Mouse (Mus musculus): ENCODE measurements at regions not wholly inside any gene's neighbourhood (a gene's known extent, or its start where the extent isn't known, plus 50 kb on each side); places are given as distances from the start of the nearest gene placed in this dataset.

DNA sequence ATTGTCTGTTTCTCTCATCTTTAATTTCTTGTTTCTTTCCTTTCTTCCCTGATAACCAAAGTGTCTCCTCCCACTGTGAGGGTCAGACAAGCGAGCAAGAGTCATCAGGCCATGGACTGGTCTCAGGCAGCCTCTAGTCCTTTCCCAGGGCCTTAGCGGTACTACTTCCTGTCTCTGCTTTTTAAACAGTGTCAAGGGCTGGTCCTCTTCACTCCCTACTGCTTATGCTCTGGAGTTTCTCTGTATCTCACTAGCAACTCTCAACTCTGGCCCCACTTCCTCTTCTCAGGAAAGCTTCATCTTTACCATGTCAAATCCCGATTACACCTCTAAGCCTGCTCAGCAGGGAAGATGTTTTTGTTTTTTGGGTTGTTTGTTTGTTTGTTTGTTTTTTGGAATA is 124.1 kb downstream of the Pten start:
- no peak for DNase-seq (ENCODE audit: low read depth, low spot score)

DNA sequence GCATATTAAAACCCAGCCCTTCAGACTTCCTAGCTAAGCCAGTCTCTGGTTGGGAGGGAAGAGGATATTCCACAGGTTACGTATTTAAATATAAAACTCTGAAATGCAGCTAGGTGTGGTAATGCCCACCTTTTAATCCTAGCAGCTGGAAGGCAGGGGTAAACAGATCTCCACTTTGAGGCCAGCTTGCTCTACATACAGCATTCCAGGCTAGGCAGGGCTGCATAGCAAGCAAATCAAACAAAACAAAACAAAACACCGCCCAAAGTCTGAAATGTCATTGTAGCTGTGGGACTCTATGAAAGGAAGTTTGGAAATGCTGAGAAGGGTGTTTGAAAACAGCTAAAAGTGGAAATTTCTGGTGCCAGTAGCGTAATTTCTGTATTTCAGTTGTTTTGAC is 127.0 kb downstream of the Pten start:
- no peak for DNase-seq (ENCODE audit: low read depth, low spot score)

DNA sequence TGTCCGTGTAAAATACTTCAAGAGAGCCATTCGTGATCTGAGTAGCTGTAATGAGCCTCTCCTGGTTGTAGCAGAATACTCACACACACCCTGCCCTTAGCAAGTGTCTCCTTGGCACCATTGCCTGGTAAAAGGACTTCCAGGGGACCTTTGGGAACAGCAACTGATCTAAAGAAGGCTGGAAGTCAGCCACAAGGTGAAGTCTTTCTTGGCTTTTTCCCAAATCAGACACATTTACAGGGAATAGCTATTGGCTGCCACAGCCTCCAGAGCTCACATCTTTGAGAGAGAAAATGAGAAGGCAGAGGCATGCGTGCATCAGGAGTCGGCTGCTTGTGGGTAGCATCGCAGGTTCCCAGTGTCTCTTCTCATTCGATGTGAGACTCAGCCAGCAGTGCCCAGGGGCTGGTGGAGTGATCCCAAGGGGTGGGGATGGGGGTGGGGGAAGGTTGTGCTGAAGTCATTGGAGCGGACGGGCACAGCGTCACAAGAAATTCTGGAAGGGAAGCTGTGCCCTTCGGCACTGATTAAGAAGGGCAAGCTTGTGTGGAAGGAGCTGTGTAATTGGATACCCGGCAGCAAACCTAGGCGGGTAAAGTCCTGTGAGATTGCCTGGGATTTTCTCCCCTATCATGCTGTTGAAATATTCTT is 128.3 kb downstream of the Pten start:
- DNase-seq (ENCODE audit: low read depth, low spot score): no peak

DNA sequence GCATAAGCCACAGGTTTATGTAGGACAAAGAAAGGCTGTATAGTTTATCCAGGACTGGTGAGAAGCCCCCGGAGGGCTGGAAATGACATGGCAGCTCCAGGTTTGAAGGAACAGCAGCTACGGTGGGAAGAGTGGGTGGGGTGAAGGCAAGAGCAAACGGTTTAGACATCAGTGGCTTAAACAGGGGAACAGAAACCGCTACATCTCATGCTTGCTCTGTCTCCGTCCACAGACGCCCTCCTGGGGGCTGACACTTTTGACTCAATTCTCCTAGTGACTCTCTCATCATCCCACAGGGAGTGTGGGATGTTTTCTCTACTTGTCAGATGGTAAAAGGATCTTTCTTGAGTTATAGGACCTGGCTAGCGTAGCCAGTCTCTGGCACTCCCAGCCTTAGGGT is 129.9 kb downstream of the Pten start:
- DNase-seq (ENCODE audit: low read depth, low spot score): no peak

DNA sequence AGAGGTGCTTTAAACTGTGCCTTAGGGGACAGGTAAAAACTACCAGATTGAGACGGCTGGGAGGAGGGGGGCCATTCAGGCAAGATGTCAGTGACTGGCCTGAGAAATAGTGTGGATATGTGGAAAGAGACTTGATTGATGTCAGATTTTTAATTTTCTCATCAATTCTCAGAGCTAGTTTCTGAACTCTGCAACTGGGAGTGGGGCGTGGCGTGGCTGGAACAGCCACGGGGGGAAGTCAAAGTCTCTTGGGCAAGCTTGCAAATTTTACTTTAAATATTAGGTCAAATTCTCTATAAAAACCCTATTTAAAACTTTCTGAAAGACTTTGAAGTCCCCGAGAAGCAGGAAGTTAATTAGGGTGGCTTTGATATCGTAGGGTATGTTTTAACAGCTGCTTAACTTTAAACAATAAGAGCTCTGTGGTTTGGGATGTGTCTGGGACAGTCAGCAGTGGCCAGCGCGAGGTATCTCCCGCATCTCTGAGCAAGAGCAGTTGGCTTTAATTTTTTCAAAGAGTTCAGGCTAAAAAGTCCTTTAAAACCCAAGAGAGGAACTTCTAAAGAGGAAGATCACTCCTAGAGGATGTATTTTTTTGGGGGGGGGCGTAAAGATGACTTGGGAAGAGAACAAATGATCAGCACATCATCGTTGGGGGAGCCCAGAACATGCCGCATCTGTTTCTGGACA is 131.5 kb downstream of the Pten start:
- no peak for DNase-seq (ENCODE audit: low read depth, low spot score)

DNA sequence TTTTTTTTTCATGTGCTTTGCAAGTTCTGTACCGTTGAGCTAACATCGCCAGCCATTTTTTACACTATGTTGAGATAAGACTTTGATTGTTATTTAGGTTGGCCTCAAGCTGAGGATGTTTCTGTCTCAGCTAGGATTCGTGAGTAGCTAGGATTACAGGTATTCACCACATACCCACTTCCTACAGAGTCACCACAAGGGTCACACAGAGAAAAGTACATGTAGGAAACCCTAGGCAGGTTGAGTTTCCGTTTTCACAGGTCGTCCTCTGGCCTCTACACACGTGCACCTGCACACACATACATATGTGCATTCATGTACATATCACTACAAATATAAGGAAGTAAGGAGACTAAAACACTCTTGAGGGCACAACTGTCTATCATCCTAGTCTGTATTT is 133.5 kb downstream of the Pten start:
- no peak for DNase-seq (ENCODE audit: low read depth, low spot score)

DNA sequence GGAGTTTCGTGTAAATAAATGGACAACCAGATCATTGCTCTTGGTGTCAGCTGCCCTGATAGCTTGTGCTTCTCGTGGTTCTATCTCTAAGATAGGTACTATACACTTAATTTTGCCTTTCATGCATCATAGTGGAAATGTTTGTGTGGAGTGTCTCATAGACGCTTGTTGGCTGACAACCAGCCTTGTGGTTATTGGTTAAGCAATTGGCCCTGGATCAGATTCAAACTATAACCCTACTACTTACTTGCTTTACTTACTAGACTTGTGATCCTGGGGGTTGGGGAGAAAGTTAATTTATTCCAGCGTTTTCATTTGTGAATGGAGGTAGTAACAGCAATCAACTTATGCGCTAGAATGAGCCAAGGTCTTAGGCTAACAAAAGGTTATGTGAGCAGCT is 135.2 kb downstream of the Pten start:
- DNase-seq (ENCODE audit: low read depth, low spot score): no peak

DNA sequence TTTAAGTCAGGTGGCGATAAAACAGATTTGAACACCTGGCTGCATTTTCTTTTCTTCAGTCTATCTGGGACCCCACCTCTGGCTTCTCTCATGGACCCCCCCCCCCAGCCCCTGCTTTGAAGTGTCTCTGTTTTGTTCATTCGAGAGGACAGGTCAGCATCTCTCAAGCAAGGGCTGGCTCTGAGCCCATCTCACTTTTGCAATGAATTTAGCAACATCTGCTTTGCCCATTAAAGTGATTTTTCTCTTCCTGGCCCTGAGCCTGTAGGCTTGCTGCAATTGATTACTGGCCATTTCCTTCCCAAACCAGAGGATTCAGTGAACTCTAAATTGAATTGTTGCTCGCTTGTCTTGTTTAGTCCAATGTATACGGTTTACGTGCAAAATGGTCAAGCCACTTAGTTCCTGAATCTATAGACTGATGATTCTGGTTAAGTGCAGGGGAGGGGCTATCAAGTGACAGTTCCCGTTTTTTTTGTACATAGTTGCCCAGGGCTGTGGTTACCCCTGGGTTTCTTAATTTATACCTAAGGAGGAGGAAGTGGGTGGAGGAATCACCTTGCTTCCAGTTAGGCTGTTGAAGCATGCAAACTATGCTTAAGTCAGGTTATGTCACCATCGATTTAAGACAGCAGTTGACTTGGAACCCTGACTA is 146.3 kb downstream of the Pten start:
- DNase-seq (ENCODE audit: low read depth, low spot score): no peak

DNA sequence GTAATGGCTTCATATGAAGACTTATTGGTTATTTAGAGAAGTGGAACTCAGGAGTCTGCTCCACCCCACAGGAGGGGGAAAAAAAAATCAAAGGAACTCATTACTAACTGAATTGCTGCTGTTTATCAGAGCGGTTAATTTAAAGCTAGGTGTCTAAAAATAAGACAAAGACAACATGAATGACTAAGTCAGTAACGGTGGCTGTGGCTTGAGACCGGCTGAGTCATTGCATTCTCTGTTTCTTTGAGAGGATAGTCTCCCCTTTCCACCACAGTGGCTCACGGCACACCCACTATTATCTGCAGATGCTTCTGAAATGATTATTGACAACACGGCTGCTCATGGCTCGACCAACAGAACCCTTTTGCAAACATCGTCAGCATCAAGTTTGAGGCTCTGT is 147.2 kb downstream of the Pten start:
- no peak for DNase-seq (ENCODE audit: low read depth, low spot score)

DNA sequence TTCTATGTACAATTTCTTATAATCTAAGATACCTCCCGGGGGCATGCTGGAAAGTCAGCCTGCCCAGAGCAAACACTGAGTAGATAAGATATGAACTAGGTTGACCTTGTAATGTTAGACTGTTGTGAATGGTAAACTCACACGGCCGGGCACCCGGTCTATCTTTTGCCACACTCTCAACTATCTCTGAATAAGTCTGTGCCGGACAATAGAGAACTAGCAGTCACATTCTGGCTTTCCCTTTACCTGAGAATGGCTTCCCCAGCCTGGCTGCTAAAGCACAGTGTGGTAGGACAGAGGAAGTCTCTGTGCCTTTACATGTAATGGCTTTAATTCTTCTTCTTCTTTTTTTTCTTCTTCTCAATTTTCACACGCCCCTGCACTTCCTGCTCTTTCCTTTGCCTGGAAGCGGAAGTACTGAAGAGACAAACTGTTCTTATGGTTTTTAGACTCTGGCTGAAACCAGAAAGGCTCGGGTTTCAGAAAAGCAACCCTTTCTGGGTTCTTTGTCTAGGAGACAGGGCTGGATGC is 148.7 kb downstream of the Pten start:
- no peak for DNase-seq (ENCODE audit: low read depth, low spot score)

DNA sequence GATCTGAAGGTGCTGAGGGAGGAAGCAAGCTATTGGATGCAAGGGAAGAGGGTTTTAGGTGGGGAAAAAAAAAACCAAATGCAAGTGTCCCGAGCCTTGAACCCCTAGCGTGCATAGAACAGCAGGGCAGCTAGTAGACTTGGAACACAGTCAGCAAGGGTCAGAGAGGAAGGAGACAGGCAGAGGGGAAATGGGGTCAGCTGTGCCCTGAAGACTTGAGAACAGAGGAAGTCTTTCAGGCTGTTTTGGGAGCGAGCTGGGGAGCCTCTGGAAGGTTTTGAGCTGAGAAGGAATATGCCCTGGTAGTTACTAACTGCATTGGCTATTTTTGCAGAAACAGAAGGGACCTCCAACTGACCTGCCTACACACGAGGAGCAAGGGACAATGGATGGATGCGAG is 149.5 kb downstream of the Pten start:
- DNase-seq (ENCODE audit: low read depth, low spot score): no peak

DNA sequence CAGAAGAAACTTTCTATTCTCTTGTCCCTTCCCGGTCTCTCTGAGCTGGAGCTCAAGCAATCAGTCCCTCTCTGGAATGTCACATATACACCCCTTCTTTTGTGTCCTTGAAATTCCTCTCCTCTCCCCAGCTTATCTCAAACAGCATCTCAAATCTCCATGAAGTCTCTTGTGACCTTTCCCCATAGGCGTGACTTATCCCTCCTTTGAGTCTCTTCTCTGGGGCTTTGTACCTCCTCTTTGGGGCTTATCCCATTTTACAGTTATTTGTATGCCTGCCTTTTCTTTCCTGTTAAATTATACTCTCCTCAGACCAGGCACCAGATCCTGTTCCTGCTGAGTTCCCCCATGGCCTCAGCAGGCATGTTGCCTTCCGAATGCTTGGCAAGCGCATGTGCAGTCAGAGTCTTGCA is 152.8 kb downstream of the Pten start:
- DNase-seq (ENCODE audit: low read depth, low spot score): no peak

DNA sequence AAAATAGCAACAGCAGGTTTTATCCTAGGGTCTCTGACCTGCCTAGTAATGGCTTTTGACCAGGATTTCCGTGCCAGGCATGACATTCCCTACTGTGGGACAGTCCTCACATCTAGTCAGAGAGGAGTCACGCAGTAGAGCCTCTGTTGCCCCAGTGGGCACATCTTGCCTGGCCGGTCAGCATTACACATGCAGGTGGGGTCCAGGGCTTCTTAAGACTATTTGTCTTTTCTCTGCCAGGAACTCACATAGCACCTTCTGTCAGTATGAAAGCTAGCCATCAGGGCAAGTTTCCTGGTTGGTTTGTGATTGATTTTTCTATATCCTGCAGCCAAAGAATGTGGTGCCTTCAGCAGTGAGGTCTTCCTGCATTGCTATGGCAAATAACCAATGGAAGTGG is 155.0 kb downstream of the Pten start:
- no peak for DNase-seq (ENCODE audit: low read depth, low spot score)

DNA sequence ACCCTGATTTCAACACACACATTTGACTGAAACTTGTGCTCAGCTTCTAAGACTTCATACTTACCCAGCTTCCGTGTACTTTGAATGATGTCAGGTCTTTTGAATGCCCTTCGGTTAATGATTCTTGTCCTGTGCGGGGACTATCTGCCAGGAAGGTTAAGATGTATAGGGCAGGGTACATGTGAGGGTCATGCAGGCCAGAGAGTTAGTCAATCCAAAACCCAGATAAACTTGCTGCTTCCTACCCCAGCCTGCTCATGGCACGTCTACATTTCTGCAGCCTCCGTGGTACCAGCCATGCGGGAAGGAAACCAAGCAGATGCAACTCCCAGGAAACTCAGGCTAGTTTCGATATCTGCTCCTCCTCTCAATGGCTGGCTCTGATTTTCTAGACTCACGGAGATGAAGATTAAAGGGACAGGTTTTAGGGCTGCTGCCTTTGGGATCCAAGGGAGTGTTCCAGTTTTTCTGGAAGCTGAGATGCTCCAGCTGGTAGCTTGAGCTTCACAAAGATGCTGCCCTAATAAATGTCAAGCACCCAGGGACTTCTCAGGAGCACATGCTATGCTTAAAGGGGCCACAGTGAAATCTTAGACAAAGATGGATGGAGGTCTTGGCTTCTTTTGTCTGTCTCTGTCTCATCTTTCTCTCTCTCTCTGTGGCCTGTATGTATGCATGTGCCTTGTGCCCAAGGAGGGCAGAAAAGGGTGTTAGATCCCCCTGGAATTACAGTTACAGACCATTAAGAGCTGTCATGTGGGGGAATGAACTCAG is 159.4 kb downstream of the Pten start:
- no peak for DNase-seq (ENCODE audit: low read depth, low spot score)

DNA sequence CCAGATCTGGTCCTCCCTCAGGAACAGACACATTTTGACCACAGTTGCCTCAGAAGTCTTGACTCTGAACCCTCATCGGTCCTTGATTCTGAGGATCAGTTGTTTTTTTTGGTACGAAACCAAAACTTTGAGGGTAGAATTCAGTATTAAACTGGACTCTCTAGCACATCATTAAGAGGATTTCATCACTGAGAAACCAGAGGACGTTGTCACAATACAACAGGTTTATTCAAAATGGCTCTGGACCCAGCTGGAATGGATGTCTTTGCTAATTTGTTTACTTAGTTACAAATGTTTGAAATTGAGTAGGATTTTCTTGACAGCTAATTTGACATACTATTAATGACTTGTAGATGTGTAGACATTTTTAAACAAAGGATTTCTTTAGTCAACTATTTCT is 163.7 kb downstream of the Pten start:
- DNase-seq (ENCODE audit: low read depth, low spot score): no peak

DNA sequence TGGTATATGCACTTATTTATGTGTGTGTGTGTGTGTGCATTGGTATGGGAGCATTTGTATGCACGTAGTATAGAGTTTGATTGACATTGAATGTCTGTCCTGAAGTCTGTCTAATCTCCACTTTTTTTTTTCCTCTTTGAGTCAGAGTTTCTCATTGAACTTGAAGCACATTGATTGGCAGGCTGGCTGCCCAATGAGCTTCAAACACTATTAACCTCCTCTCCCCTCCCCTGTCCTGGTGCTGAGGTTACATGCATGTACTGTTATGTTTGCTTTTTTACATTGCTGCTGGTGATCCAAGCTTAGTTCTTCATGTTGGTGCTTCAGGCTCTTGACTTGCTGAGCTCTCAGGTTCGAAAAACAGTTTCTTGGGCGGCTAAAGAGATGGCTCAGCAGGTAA is 166.6 kb downstream of the Pten start:
- DNase-seq (ENCODE audit: low read depth, low spot score): no peak

DNA sequence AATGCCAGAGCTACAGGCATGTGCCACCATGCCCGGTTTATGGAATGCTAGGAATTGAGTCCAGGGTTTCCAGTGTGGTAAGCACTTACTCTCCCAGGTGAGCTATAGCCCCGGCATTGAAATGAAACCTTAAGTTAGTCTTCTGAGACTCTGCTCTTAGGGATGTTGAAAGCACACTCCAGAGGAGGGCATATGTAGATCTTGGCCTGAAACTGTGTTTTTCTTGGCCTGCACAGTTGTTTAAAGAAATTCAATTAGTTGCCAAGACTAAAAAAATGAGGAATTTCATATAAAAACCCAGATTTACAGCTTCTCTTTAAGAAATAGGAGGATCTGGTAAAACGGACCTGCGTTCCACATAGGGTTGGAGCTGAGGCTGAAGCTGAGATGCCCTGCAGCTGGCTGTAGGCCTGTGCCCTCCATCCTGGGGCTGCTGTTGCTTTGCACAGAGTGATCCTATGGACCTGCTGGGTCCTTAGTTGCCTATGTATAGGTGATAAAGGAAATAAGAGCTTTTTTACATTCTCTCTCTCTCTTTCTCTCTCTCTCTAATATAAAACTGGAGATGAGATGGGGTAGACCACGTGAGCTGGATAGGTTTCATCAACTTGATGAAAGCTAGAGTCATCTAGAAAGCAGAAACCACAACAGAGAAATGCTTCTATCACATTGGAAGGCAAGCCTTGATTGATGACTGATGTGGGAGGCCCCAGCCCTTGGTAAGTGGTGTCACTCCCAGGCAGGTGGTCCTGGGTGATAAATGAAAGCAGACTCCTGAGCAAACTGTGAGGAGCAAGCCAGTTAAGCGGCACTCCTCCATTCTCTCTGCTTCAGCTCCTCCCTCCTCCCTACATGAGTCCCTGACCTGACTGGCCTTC is 168.6 kb downstream of the Pten start:
- DNase-seq (ENCODE audit: low read depth, low spot score): no peak

DNA sequence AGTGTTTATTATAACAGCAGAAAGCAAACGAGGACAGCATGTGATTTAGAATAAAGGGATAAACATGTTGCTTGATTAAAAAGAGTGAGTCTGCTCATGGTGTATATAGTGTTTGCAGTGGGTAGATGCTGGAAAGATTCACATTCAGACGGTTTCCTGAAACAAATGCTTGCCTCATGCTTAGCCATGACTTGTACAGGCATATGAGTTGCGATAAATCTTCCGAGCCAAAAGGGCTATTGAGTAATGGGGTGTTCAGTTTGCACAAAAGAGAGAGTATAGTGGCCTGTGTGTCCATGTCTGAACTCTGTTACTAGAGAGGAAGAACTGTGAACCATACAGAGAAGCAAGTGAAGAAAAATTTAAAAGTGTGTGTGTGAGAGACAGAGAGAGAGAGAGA is 169.3 kb downstream of the Pten start:
- DNase-seq (ENCODE audit: low read depth, low spot score): no peak

DNA sequence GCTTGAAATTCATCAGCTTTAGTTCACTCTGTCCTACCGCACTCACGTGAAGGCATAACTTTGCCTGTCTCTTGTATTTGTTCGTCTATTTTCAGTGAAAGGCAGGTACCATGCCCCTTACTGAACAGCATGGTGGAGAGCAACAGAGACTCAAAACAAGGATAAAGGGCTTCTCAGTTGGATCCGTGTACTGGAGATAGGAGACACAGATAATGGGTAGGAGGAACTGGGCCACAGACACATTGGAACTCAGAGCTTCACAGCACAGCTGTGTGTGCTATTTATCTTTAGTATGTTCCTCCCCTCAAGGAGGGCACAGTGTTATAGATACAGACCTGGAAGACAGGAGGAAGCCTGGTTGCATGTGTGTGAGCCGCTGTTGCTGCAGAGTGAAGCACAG is 176.4 kb downstream of the Pten start:
- no peak for DNase-seq (ENCODE audit: low read depth, low spot score)

DNA sequence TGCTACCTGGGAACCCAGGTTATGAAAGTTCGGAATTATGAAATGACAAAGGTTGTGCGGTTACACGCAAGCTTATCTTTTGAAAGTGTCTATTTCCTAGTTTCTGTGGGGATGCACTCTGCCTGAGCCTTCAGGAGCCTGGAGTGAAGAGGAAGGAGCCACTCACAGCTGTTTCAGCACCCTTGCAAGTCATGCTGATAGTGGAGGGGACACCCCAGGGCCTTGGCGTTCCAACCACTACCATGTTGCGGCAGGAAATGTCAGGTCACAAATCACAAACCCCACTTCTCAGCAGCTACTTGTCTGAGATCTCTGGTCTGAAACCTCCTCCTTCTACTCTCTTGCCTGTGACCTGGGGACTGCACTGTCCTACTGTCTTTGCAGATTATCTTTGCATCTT is 178.3 kb downstream of the Pten start:
- no peak for DNase-seq (ENCODE audit: low read depth, low spot score)

DNA sequence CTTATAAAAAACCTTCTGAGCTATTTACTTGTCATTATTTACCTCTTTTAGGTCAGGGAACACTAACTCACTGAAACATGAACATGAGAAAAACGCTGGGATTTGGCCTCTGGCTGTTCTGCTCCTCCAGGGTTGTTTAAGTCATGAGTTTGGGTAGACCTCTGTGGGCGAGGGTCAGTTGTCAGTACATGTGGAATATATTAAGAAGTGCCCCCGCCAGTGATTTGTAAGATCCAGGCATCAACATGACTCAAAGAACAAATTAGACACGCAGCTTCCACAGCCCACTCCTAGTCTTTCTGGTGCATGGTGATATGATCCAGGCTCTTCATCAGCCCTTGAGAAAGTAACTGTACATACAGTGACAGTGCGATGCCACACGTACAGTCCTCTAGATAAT is 180.3 kb downstream of the Pten start:
- no peak for DNase-seq (ENCODE audit: low read depth, low spot score)
